Mouse (Mus musculus): Measurements from ENCODE around the gene Spen. TPM values are rescaled to one million over a fixed set of nuclear protein-coding genes. Genes with fewer than 3 reads are reported as not detected.
A peak's percentile ranks its signal among the peaks of the same experiment; 100 is the strongest.

Spen gene
- polyA plus RNA-seq (2014; fragmentation: Nextera tagmentation; extraction: Ambion mirVana), result 12.8 and 14.9 TPM in 2 replicates

DNA sequence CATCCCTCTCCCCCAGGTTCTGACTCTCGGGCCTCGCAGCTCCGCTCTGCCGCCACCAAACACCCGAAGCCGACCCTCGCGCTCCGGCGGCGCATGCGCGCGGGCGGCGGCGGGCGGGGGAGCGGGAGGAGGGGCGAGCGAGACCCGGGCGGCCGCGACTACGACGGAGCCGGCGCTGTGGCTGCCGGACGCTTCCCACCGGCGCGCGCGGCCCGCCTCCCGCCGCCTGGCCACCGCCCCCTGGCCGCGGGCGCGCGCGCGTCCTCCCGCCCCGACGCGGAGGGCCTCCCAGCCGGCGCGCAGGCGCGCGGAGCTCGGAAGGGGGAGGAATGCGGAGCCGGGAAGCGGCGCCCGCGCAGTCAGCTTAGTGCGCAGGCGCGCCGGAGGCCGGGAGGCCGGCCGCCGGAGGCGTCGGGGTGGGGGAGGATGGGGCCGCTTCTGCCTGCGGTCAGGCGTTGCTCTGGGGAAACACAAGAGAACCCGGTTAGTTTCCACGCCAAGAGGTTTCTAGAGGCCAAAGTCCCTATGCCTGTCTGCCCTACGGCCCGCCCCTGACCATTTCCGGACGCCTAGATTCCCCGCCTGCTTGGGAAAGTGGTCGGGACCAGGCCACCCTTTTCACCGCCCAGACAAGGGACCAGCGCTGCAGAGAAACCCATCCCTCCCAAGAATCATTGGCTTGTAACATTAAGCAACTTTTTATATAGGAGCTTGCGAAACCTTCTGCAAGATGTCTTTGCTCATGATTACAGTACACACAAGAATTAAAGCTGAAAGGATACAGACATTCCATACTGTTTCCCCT is at the start of gene Spen:
Spen (minus strand) TSS at position 190 of the 805 bp plus-strand sequence.
- Histone ChIP-seq H3K9ac (ENCODE audit: low read length) (peak within 1 kb of the TSS; percentile 92), H3K9me3 (ENCODE audit: control insufficient read depth, low read length) (no peaks in the 10 kb centered on the region), H3K36me3 (ENCODE audit: control insufficient read depth, insufficient read depth, low read length) (no peaks in the 10 kb centered on the region), H3K27me3 (replicated peaks; ENCODE audit: control insufficient read depth, insufficient read depth, low read length) (no peaks in the 10 kb centered on the region), H3K4me3 (ENCODE audit: low read depth, low read length) (peak within 1 kb of the TSS; percentile 88), H3K4me1 (replicated peaks; ENCODE audit: control insufficient read depth, insufficient read depth, low read length) (peaks cover 11% of the 10 kb centered on the region; the same call in 1 of the 2 replicates), H3K4me2 (ENCODE audit: low read length) (peak within 1 kb of the TSS; percentile 97), H3K27ac (ENCODE audit: low read depth) (peak within 1 kb of the TSS; percentile 96)
- ATAC-seq (replicated peaks; ENCODE audit: low FRiP score, low TSS enrichment, low read depth) (peak; percentile 84), DNase-seq (ENCODE audit: low spot score) (peak; percentile 91)
- under 1% methylated on average over 86 of the region's 88 CpGs for WGBS

DNA sequence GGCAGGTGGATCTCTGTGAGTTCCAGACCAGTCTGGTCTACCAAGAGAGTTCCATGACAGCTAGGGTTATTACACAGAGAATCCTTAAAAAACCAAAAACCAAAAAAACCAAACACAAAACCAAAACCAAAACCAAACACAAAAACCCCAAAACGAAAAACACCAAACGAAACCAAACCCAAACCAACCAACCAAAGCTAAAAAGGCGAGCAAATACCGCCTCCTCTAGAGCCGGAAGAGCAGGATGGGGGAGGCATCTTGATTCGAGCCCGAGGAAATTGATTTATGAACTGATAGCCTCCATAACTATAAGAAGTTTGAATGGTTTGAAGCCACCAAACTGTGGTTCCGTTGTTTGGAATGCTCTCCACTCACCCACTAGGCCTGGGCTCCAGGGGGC is 45.5 kb upstream of the Spen start:
- peaks cover 86% of the 10 kb centered on the region for H3K36me3 ChIP-seq (ENCODE audit: control insufficient read depth, insufficient read depth, low read length)
- no peak for ATAC-seq (replicated peaks; ENCODE audit: low FRiP score, low TSS enrichment, low read depth)
- H3K4me1 ChIP-seq (replicated peaks; ENCODE audit: control insufficient read depth, insufficient read depth, low read length), result no peaks in the 10 kb centered on the region
- H3K27me3 ChIP-seq (replicated peaks; ENCODE audit: control insufficient read depth, insufficient read depth, low read length), result no peaks in the 10 kb centered on the region
- no peak overlapping the region for H3K27ac ChIP-seq (ENCODE audit: low read depth)
- DNase-seq (ENCODE audit: low spot score), result no peak
- H3K9ac ChIP-seq (ENCODE audit: low read length), result no peak overlapping the region
- H3K4me3 ChIP-seq (ENCODE audit: low read depth, low read length), result no peak overlapping the region
- 92% methylated on average over 8 of the region's 8 CpGs for WGBS
- no peaks in the 10 kb centered on the region for H3K9me3 ChIP-seq (ENCODE audit: control insufficient read depth, low read length)
- no peak overlapping the region for H3K4me2 ChIP-seq (ENCODE audit: low read length)

DNA sequence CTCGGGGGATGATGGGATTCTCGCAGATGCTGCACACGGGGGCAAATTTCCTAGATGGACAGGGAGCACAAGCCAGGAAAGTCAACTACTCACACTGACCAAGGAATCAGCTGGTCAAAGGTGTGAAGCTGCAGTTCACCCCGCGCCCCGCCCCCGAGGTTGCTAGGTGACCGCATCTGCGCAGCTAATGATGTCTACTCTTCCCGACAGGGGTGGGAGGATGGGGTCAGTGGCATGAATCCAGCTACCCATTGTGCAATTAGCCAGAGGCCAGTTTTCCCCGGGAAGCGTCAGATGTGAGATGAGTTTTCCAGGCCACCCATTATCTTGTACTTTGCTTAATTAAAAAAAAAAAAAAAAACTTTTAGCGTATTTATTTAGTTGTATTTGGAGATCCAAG is 42.7 kb upstream of the Spen start:
- Histone ChIP-seq H3K9ac (ENCODE audit: low read length) (no peak overlapping the region), H3K36me3 (ENCODE audit: control insufficient read depth, insufficient read depth, low read length) (peaks cover 92% of the 10 kb centered on the region), H3K4me2 (ENCODE audit: low read length) (no peak overlapping the region), H3K27me3 (replicated peaks; ENCODE audit: control insufficient read depth, insufficient read depth, low read length) (no peaks in the 10 kb centered on the region), H3K4me3 (ENCODE audit: low read depth, low read length) (no peak overlapping the region), H3K9me3 (ENCODE audit: control insufficient read depth, low read length) (no peaks in the 10 kb centered on the region), H3K4me1 (replicated peaks; ENCODE audit: control insufficient read depth, insufficient read depth, low read length) (no peaks in the 10 kb centered on the region), H3K27ac (ENCODE audit: low read depth) (no peak overlapping the region)
- 94% methylated on average over 13 of the region's 13 CpGs for WGBS
- no peak for DNase-seq (ENCODE audit: low spot score)
- no peak for ATAC-seq (replicated peaks; ENCODE audit: low FRiP score, low TSS enrichment, low read depth)

DNA sequence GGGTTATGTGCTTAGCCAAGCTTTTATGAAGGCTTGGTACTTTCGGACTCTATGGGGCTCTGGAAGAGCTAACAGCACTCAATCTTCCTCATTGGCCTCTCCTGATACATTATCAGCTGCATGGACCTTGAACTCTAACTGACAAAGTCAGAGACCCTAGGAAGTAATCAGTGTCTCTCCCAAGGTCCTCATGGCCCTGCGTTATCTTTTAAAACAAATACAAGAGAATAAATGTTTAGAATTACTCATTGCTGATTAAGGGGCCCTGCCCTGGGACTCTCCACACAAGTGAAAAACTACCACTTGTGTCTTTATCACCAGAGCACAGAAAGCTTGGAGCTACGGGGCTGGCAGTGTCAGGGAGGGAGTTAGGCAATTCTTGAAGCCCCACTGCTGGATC is 40.4 kb upstream of the Spen start:
- no peak overlapping the region for H3K4me2 ChIP-seq (ENCODE audit: low read length)
- H3K36me3 ChIP-seq (ENCODE audit: control insufficient read depth, insufficient read depth, low read length), result peaks cover 74% of the 10 kb centered on the region
- H3K4me3 ChIP-seq (ENCODE audit: low read depth, low read length), result no peak overlapping the region
- H3K4me1 ChIP-seq (replicated peaks; ENCODE audit: control insufficient read depth, insufficient read depth, low read length), result 0 out of 2 replicates have a peak, but pooled peaks cover 2% of the 10 kb centered on the region
- DNase-seq (ENCODE audit: low spot score) (no peak), ATAC-seq (replicated peaks; ENCODE audit: low FRiP score, low TSS enrichment, low read depth) (peak; percentile 83)
- H3K9me3 ChIP-seq (ENCODE audit: control insufficient read depth, low read length), result no peaks in the 10 kb centered on the region
- 41% methylated on average over 3 of the region's 3 CpGs for WGBS
- H3K27ac ChIP-seq (ENCODE audit: low read depth), result 0 out of 2 replicates have a peak overlapping the region, but pooled peaks have one; percentile 28
- H3K27me3 ChIP-seq (replicated peaks; ENCODE audit: control insufficient read depth, insufficient read depth, low read length), result no peaks in the 10 kb centered on the region
- H3K9ac ChIP-seq (ENCODE audit: low read length), result no peak overlapping the region

DNA sequence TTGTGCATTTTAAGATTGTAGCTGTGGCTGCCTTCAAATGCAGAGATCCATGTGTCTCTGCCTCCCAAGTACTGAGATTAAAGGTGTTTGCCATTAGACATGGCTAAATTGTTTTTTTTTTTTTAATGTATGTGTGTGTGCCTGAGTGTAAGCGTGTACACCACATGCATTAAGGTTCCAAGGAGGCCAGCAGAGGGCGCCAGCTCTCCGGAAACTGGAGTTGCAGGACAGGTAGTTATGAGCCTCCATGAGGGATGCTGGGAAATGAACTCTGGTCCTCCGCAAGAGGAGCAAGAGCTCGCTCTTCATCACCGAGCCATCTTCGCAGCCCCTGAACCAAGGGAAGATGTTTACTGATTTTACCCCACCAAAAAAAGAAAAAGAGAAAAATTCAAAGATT is 38.5 kb upstream of the Spen start:
- WGBS, result 94% methylated on average over 7 of the region's 7 CpGs
- Histone ChIP-seq H3K4me3 (ENCODE audit: low read depth, low read length) (no peak overlapping the region), H3K27me3 (replicated peaks; ENCODE audit: control insufficient read depth, insufficient read depth, low read length) (no peaks in the 10 kb centered on the region), H3K9me3 (ENCODE audit: control insufficient read depth, low read length) (no peaks in the 10 kb centered on the region), H3K4me2 (ENCODE audit: low read length) (no peak overlapping the region), H3K9ac (ENCODE audit: low read length) (no peak overlapping the region), H3K27ac (ENCODE audit: low read depth) (no peak overlapping the region), H3K36me3 (ENCODE audit: control insufficient read depth, insufficient read depth, low read length) (peaks cover 54% of the 10 kb centered on the region), H3K4me1 (replicated peaks; ENCODE audit: control insufficient read depth, insufficient read depth, low read length) (0 out of 2 replicates have a peak, but pooled peaks cover 7% of the 10 kb centered on the region)
- ATAC-seq (replicated peaks; ENCODE audit: low FRiP score, low TSS enrichment, low read depth) (no peak), DNase-seq (ENCODE audit: low spot score) (no peak)

DNA sequence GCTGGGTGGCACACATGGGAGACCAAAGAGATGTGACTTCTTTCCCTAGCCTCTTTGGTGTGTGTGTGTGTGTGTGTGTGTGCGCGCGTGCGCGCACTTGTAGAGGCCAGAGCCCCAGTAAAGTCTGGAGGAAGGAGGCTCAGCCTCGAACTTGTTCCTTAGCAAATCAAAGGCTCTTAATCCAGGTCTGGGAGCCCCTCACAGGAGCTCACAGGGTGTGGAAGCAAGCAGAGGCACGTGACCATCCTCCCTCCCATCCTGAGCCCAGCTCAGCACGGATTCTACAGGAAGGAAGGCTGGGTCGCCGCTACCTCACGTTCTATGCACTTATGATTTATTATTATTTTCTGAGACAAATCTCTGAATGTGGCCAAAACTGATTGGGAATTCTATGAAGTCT is 38.0 kb upstream of the Spen start:
- no peak for ATAC-seq (replicated peaks; ENCODE audit: low FRiP score, low TSS enrichment, low read depth)

DNA sequence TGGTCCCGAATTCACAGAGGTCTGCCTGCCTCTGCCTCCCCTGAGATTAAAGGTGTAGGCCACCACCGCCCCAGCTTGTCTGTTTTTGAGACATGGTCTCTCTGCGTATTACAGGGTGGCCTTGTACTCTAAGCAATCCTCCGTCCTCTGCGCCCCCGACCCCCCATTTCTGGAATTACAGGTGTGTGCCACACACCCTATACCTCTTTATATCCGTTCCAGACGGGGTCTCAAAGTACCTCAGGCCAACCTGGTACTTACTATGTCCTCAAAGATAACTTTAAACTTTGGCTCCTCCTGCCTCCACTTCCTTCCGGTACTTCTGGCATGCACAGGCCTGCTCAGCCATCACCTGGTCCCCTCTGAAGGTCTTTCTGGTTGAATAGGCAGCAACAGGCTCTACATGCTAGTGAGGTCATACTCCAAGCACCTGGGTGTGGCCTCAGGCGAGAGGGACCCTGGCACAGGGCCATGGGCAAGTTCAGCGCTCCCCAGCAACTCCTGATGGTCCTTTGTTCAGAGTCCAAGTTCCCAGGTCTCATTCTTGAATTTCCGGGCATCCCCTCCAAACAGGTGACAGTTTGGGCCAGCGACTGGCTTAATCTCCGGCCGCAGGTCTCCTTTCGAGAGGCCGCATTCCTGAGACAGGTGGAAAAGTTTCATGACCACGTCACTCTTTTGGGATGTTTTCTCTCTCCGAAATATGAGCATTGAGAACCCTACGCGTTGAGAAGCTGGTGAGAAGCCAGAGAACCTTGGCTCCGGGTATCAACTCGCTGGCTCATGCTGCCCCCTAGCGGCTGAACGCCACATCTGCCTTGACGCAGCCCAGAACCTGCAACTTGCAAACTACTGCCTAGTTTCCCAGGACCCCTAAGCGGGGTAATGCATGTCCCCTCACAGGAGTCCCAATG is 36.6 kb upstream of the Spen start:
- 37% methylated on average over 27 of the region's 27 CpGs for WGBS
- H3K9me3 ChIP-seq (ENCODE audit: control insufficient read depth, low read length), result no peaks in the 10 kb centered on the region
- H3K4me1 ChIP-seq (replicated peaks; ENCODE audit: control insufficient read depth, insufficient read depth, low read length), result 0 out of 2 replicates have a peak, but pooled peaks cover 9% of the 10 kb centered on the region
- peak; percentile 95 for DNase-seq (ENCODE audit: low spot score)
- H3K4me3 ChIP-seq (ENCODE audit: low read depth, low read length), result no peak overlapping the region
- 0 out of 2 replicates have a peak overlapping the region, but pooled peaks have one; percentile 11 for H3K4me2 ChIP-seq (ENCODE audit: low read length)
- H3K27ac ChIP-seq (ENCODE audit: low read depth), result no peak overlapping the region
- no peak overlapping the region for H3K9ac ChIP-seq (ENCODE audit: low read length)
- peaks cover 38% of the 10 kb centered on the region for H3K36me3 ChIP-seq (ENCODE audit: control insufficient read depth, insufficient read depth, low read length)
- peak; percentile 23 for ATAC-seq (replicated peaks; ENCODE audit: low FRiP score, low TSS enrichment, low read depth)
- H3K27me3 ChIP-seq (replicated peaks; ENCODE audit: control insufficient read depth, insufficient read depth, low read length), result no peaks in the 10 kb centered on the region

More for the DNA sequence above, 38.0 kb upstream of the Spen start:
- no peak overlapping the region for H3K4me2 ChIP-seq (ENCODE audit: low read length)
- H3K9ac ChIP-seq (ENCODE audit: low read length), result no peak overlapping the region
- H3K36me3 ChIP-seq (ENCODE audit: control insufficient read depth, insufficient read depth, low read length), result peaks cover 52% of the 10 kb centered on the region
- 0 out of 2 replicates have a peak, but pooled peaks cover 7% of the 10 kb centered on the region for H3K4me1 ChIP-seq (replicated peaks; ENCODE audit: control insufficient read depth, insufficient read depth, low read length)
- no peaks in the 10 kb centered on the region for H3K9me3 ChIP-seq (ENCODE audit: control insufficient read depth, low read length)
- no peak overlapping the region for H3K4me3 ChIP-seq (ENCODE audit: low read depth, low read length)
- WGBS, result 80% methylated on average over 11 of the region's 11 CpGs
- DNase-seq (ENCODE audit: low spot score), result no peak
- no peak overlapping the region for H3K27ac ChIP-seq (ENCODE audit: low read depth)
- no peaks in the 10 kb centered on the region for H3K27me3 ChIP-seq (replicated peaks; ENCODE audit: control insufficient read depth, insufficient read depth, low read length)

DNA sequence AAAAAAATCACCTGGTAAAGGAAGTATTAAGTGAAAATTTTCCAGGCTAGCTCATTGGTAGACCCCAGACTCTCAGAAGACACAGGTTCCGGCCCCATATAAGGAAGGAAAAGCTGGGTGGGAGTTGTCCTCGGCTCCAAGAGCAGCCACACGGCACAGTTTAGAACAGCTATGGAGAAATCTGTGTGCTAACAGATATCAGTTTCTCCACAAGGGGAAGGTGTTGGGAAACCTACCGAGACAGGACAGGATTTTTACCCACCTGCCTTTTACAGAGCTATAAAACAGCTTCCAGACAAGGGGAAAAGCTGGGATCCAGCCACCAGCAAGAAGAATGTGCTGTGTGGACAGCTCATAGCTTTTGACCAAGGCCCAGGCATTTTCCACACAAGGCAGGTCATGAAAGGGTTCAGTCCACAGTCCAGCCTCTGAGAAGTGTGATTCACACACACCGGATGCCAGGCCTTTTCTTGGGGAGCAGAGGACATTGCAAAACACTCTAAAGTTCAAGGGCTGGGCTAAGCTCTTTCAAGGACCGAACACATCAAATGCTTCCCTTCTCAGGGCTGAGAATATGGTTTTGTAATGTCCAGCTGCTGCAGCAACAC is 35.1 kb upstream of the Spen start:
- Histone ChIP-seq H3K9ac (ENCODE audit: low read length) (no peak overlapping the region), H3K4me2 (ENCODE audit: low read length) (no peak overlapping the region)

More for the DNA sequence above, 35.1 kb upstream of the Spen start:
- Histone ChIP-seq H3K27ac (ENCODE audit: low read depth) (peak overlapping the region; percentile 40), H3K36me3 (ENCODE audit: control insufficient read depth, insufficient read depth, low read length) (peaks cover 24% of the 10 kb centered on the region), H3K4me1 (replicated peaks; ENCODE audit: control insufficient read depth, insufficient read depth, low read length) (0 out of 2 replicates have a peak, but pooled peaks cover 9% of the 10 kb centered on the region), H3K9me3 (ENCODE audit: control insufficient read depth, low read length) (no peaks in the 10 kb centered on the region), H3K27me3 (replicated peaks; ENCODE audit: control insufficient read depth, insufficient read depth, low read length) (no peaks in the 10 kb centered on the region), H3K4me3 (ENCODE audit: low read depth, low read length) (no peak overlapping the region)
- 48% methylated on average over 6 of the region's 6 CpGs for WGBS
- no peak; the same call in 1 of the 2 replicates for ATAC-seq (replicated peaks; ENCODE audit: low FRiP score, low TSS enrichment, low read depth)
- peak; percentile 57 for DNase-seq (ENCODE audit: low spot score)

Measured in intestine, embryonic 14.5 days (tissue).